Mouse (Mus musculus) ES-CJ7 (cell line): Measurements from ENCODE around the gene Cplx3.

Experiments
- DNase-seq: peaks from one replicate; pipeline ENCODE4 v3.0.0; 2011; ENCODE audit warnings: low read depth, low spot score

The Cplx3 gene

DNA sequence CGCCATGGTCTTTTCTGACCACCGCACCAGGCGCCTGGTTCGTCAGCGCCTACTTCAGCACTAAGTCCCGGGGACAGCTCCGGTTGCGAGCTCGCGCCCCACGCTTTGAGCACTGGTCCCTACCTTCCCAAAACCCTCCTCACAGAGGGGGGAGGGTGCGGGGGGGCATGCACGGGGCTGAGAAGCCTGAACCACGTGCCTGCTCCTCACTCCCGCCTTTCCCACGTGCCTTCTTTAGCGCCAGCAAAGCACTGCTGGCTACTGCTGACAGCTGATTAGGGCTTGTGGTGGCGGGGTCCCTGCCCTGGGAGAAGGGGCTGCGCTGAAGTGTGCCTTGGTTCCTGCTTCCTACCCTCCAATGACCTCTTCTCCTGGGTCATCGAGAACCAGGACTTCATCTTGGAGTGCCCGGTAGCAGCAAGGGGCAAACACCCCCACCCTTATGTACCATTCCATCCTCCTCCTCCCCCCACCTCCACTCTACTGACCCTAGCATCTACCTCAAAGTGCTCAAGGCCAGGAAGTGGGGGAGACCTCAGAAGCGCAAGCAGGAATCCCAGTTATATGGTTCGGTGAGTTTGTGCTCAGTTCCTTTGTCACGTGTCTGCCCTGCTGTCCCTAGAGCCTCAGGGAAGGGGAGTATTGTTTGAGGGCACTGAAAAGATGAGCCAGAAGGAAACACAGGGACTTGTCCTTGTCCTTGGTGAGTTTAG, at the start of gene Cplx3:
TSS of gene Cplx3 (minus strand) at position 143 of the 713 bp plus-strand sequence.
- peak; percentile 52 for DNase-seq

DNA sequence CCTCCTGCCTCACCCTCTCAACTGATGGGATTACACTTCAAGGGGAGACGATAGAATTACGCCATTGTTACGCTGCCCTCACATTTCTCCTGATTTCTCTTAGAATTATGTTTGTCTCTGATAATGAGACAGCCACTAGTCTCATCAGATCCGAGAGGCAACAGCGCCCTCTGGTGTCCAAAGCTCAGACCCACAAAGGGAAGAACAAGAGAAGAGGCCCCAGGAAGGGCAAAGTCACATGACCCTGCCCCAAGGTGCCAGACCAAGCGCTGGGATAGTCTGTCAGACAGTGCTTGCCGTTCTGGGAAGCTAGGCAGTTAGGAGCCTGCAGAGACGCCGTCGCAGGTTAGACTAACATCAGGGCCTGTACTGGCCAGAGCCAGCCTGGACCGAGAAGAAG, 49.7 kb upstream of the Cplx3 start:
- peak; percentile 92 for DNase-seq

DNA sequence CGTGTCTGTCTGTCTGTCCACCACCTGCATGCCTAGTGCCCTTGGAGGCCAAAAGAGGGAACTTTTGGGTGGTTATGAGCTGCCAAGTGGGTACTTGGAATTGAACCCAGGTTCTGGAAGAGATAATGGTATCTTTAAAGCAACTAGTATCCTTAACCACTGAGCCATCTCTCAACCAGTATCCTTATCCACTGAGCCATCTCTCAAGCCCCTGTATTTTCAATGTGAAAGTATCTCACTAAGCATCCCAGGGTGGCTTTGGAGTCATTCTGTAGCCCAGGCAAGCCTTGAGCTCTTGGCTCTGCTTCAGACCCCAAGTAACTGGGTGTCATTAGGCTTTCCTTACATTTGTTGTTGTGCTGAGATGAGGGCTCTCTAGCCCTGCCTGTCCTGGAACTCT, 48.9 kb upstream of the Cplx3 start:
- no peak for DNase-seq

DNA sequence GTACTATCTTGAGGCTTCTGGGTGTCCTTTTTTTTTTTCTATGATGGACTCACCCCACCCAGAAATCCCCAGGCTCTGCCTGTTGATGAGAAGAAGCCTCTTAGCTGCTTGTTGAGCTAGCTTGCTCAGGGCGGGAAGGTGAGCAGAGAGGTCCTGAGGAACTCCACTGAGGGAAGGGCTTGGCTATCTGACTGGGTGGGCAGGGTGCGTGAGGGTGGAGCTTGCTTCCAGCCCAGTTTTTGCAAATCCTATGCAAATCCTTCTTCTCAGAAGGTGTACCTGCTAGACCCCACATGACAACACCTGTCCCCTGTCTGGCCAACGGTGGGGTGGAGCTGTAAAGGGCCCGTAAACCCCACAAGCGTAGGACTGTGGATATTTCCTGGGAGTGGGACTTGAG, 47.2 kb upstream of the Cplx3 start, which contains the start of gene Csk:
TSS of gene Csk (minus strand) at position 349 of the 400 bp plus-strand sequence.
- peak; percentile 54 for DNase-seq

DNA sequence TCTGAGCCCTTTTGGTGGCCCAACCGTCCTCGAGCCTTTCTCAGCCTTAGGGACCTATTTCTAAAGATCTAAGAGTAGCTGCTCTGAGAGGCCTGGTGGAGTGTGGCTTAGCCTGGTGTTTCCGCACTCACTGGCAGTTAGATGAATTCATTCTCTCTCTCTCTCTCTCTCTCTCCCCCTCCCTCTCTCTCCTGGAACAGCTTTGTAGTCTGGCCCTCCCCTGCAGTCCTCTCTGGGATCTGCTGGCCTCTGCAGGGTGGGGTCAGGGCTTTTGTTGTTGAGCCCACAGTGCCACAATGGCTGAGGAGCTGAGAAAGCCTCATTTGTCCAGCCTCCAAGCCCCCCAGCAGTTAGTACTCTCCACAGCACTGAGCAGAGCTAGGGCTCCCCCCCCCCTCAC, 46.8 kb upstream of the Cplx3 start:
- DNase-seq, result no peak

DNA sequence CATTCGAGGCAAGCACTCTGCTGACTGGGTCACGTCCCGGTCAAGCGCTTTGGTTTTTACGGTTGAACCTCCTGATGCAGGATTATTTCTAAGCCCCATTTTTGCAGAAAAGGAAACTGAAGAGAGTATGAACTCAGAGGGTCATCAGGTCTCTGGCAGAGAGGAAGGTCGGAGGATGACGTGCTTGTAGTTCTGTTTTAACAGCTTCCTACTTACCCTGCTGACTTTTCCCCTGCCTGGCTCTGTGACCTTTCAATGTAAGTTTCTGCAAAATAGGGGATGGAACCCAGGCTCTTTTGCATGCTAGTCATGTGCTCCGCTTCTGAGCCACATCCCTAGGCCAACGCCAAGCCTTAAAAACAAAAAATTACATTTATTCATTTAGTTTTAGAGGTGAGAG, 46.3 kb upstream of the Cplx3 start:
- no peak for DNase-seq

DNA sequence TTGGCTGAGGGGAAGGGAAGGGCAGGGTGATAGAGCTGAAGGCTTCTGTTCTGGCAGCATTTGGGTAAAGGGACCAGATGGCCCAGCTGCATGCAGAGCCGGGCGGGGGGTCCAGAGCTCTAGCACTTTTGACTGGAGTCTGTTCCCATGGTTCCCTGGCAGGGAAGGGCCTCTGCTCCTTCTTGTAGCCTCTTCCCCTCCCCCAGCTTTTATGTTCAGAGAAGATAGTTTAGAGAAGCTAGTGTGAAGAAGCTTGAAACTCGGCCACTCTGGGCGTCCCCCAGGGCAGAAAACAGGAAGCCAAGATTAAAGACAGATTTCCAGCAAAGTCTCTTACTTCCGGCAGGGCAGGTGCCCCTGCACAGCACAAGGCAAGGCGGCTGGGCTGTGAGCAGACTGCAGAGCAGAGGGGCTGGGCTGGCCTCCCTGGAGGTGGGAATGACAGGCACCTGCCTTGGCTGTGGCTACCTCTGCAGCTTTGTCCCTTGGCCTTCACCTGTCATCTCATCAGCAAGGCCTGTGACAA, 44.8 kb upstream of the Cplx3 start:
- DNase-seq, result no peak

DNA sequence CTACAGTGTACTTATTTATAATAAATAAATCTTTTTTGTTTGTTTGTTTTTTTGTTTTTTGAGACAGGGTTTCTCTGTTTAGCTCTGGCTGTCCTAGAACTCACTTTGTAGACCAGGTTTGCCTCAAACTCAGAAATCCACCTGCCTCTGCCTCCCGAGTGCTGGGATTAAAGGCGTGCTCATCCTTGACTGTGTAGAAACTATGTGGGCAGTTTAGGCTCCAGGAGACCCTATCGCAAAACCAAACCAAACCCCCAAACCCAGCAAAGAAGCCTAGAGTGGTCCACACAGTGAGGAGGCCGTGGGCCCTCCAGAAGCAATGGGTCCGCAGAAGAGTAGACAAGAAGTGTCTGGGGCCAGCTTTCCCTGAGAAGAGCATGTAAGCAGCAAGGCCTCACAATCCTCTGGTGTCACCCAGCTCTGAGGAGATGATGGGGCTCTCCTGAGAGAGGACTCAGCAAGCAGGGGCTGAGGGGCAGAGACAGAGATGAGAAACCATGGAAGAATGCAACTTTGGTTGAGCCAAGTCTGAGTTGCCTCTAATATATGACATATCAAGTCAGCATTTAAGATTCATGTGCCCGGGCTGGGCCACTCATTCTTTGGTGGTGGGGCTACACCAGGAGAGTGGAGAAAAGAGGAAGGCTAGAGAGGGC, 44.2 kb upstream of the Cplx3 start:
- DNase-seq, result no peak

DNA sequence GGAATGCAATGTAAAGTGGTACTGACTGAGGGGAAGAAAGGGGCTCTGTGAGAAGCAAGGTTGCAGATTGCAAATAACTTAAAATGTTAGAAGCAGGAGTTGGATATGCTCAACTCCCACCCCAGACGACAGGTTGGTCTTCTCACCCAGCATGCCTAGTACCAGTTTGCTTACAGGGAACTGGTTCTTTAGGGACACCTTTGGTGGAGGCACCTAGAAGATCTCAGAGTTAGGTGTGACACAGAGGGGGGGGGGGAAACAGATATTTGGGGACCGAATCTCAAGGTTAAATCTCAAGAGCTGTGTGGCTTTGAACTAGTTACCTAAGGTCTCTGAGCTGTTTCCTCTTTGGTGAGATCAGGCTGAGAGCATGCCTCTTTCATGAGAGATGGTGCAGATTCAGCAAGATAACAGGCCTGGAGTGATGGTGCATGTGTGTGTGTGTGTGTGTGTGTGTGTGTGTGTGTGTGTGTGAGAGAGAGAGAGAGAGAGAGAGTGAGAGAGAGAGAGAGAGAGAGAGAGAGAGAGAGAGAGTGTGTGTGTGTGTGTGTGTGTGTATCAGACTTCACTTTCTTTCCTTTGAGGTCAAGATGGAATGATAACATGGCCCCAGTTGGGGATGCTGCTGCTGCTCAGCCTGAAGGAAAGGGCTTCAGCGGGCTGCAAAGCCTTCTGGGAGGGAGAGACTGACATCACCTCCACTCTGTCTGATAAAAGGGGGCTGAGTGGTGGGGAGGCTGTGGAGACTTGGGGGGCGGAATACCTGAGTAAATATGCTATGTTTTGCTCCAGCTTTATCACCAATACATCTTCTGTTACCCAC, 41.4 kb upstream of the Cplx3 start:
- no peak for DNase-seq

DNA sequence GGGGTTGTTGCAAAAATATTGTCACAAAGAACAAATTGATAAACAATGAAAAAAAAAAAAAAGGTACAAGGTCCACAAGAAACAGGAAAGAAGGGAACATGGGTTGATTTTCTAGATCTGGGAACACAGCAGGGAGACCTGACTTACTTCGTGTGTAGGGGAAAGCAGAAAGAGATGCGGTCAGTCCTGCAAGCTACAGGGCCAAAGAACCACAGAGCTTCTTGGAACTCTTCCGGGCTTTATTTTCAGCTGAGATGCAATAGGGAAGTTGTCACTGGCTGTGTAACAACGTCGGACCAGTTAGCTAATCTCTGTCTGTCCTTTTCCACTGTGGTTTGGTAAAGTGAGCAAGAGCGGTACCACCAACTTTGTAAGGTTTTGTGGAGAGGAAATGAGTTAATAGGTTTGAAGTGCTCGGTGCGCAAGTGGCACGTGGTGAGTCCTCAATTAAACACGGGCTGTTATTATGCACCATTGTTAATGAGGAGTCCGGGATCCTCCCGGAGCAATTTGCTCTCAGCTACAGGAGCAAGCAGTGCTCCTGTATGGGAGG, 40.5 kb upstream of the Cplx3 start:
- DNase-seq, result no peak

DNA sequence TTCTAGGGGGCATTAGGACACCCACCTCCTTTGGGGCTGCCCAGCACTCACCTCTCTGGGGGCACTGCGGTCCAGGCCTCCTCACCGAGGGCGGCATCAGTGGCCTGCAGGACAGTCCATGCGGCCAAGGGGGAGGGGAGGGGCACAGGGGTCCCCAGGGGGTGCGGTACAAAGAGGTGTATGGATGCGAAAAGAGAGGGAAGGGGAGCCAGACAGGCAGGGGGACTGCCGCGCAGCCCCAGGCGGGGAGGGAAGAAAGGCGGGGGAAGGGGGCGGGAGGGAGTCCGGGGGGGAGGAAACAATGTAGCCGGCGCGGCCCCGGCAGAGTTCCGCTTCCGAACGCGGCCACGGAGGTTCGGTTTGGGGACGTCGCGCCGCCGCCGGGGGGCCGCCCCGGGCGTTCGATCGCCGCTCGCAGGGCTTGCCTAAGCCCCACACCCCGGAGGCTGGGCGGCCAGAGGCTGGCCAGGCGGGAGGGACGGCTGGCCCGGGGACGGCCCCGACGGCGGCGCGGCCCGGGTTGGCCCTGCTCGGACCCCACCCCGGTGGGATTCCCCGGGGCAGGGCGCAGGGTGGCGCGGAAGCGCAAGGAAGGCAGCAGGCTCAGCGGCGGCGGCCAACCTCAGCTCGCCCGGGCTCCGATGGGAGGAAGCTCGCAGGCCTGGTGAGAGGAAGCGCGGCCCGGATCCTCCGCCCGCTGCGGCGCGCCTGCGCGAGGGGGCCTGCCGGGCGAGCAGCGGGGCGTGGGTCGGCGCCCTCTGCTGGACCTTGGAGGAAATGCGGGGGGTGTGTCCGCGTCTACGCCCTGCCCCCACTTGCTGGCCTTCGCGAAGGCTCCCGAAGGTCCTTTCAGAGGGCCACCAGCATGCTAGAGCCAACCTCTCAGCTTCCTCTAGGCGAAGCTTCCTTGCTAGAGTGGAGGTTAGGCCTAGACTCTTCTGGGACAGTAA, 39.1 kb upstream of the Cplx3 start:
- DNase-seq, result peak; percentile 84

DNA sequence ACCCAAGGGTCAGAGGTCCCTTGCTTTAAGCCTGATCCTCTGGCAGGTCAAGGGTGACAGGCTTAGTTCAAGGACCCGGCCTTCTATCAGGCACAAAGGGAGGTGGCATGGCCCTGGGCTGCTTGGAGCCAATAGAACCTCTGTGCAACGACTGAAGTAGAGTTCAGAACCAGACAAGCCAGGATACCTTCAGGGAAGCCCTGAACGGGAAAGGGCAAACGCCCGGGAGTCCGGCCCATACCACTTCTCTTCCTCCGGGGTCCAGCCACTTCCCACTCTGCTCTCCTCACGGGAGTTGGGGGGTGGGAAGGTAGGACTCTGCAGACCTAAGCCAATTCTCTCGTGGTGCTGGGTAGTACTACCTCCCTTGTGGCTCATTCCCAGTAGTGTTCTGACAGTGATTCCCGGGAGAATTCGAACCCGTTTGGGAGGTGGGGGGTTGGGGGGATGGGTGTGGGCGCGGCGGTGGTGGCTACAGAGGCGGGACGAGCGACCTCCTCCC, 38.4 kb upstream of the Cplx3 start:
- DNase-seq, result no peak

DNA sequence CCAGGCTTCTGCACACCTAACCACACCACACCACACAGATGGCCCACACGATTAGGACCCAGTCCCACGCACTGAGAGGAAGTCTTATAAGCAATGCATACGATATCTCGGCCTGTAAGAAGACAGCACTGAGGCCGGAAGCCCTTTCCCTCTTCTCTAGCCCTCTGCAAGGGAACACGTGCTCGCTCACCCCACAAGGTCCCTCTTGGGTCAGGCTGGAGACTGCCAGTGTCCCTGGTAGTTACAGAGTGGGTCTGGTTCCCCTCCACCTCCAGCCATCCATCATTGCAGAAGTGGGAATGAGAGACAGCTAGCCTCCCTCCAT, 37.7 kb upstream of the Cplx3 start:
- no peak for DNase-seq

DNA sequence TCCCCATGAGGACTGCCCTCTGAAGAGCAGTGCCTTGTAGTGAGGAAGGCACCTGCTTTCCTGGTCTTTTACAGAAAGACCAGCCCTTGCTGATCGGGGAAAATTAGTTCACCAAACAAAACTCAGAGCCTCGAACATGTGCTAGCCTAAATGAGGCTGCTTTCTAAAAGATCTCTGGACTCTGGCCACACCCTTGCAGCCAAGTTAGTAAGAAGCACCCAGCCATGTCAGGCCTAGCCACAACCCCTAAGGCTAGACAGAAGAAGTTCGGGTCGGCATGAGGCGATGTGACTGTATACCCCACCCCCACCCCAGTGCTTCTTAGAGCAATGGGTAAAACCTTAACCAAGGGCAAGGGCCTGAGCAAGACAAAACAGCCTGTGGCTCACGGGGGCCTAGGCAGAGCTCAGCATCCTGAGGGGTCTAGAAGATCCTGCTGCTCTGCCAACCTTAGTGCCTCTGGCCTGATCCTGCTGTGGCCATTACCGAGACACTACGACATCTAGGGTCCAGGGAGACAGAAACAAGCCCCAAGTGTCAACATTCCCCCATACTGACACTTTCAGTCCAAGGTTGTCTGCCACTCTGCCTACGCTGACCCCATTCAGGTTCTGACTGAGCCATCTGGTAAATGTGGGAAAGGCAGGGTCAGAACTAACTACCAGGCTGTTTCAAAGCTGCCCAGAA, 37.2 kb upstream of the Cplx3 start:
- DNase-seq, result no peak

DNA sequence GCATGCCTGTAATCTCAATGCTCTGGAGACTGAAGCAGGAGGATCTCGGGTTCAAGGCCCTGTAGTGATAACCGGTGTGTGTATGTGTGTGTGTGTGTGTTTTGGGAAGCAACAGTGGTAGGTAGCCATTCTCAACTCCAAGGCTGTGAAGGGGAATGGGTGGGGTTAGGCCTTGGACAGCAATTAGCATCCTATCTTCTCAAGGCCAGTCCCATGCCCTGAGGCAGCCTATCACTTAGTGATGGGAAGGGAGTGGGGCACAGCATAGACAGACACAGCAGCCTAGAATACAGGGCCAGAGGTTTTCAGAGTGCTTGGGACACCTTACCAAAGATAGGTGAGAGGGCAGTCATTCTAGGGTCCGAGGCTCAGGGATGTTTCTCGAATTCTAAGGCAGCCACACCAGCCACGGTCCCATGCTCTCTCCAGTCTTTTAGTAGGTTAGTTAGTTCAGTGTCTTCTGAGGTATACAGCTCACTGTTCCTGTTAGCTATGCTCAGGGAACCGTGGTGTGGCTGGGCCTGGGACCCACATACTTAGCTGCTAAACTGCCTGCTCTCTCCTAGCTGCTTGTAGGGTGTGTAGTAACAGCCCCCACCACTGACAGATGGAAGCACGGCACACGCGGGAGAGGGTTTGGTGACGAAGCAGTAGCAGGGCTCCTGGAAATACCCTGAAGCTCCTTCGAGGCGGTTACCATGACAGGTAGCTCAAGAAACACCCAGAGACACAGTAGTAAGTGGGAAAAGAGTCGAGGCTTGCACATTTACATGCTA, 35.9 kb upstream of the Cplx3 start:
- peak; percentile 55 for DNase-seq

DNA sequence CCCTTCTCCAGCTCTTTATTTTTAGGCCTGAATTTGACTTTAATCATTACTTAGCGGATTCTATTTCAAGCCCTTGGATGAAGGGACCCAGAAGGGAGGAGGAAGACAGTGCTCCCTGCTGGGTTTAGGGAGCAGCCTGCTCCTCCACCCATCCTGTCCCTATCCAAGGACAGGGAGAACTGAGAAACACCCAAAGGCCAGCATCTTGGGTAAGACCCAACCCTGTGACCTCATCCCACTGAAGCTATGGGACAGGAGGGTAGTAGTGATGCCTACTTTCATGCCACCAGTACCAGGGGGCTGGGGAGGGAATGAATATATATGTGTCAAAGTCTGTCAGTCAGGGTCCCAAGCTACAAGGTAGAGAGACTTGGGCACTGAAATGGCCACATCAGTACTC, 34.9 kb upstream of the Cplx3 start:
- no peak for DNase-seq

DNA sequence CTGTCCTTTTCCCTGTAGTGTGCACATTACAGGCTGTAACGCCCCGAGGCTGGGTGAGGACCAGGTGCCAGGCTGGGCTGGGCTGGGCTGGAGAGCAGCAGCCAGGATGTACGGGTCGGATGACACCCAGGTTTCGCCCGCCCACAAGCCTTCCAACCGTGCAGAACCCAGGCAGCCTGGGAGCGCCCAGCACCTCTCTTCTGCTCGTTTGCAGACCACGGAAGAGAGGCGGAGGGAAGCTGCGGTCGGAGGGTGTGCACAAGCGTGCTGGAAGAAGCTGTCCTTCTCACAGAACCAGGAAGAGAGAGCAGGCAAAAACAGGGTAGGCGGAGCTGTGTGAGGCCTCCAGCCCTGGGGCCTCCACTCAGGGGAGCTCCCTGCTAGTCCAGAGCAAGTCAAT, 34.3 kb upstream of the Cplx3 start:
- DNase-seq, result peak; percentile 39

DNA sequence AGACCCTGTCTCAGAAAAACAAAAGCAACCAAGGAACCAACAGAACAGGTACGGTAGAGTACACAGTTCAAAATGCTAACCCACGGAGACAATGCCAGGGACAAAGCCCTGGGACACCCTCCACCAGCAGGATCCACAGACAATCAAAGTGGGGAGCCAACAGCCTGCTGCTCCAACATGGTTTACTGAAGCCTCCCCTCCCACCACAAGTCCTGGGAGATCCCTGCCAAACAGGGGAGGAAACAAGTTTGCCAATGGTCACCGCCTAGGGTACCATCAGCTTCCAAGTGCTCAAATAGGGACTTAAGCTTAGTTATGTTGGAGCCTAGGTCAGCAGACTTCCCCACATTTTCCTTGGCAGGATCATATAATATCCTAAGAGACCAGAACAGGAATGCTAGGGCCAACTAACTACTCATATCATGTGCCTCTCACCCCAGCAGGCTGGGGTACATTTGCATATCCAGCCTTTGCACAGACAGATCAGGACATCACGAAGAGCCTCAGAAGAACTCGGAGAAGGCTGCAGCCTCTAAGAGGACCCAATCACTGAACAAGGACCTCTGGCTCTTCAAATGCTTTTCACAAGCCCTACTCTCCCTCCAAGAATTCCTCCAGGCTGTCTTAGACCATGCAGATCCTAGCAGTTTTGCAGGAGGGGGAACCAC, 33.7 kb upstream of the Cplx3 start:
- DNase-seq, result no peak
